Mouse (Mus musculus) right cerebral cortex, adult 2 months (tissue): ENCODE data around the gene Mrtfa.
A peak's percentile ranks its signal among the peaks of the same experiment; 100 is the strongest.

Experiments
- DNase-seq, 2 experiments: peaks; one replicate each; pipeline ENCODE4 v3.0.0; 2021 to 2022; ENCODE audit warnings: low spot score in 2 of 2

The Mrtfa gene

GRCm38 (mm10) chr15:81102274-81102879, 88.2 kb downstream of the Mrtfa start:
- peak in 1 of 2 experiments; percentile 24 for DNase-seq

DNA sequence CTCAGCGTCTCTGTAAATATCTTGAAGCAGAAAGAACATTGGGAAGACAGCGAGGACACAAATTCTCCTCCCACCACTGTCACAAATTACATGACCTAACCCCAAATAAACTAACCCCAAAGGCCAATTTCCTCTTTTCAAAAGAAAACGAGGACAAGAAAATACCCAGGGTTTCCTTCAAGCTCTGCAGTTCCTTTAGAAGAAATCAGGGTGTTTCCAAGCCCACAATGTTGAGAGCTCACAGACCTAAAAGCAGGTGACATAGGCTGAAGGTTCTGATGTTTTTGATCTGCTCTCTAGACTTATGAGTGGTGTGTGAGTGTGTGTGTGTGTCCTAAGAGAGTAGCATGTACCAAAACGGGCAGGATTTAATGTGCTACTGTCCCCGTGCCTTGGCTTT, 89.2 kb downstream of the Mrtfa start:
- DNase-seq = no peak

DNA sequence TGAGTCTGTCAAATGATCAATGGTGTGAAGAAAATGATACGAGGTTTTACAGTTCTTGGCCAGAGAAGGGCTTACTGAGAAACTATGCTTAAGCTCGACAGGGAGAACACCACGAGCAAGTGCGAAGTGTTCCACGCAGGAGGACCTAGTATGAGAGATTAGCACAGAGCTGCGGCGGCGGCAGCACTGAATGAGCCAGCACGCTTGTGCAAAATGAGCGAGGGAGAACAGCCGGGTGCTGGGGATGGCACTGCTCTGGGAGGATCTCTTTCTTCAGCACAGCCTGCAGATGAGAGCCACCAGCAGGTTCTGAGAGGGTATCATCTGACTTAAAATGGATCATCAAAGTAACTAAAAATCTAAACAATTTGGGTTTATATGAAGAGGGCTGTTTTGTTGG, 91.3 kb downstream of the Mrtfa start:
- DNase-seq = no peak

- DNase-seq = no peak
These were observed 91.9 kb downstream of the Mrtfa start for GRCm38 (mm10) chr15:81098689-81099088.

- no peak for DNase-seq
These were observed 92.7 kb downstream of the Mrtfa start for GRCm38 (mm10) chr15:81097896-81098295.

DNA sequence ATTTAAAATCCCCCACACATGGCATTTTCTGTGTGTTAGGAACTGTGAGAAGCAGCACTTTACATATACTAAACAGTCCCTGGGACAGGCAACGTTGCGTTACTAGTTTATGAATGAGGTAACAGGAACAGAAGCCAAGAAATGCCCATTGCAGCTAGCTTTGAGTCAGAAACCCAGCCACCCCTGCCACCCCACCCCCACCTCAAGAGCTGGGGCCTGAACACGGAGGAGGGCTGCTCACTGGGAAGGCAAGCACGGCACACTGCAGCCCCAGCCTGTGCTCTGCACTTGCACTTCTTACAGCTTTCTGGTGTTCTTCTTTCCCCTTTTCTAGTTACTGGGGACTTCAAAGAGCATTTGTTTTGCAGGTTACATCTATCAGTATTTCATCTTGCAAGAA, 93.1 kb downstream of the Mrtfa start:
- DNase-seq = no peak

DNA sequence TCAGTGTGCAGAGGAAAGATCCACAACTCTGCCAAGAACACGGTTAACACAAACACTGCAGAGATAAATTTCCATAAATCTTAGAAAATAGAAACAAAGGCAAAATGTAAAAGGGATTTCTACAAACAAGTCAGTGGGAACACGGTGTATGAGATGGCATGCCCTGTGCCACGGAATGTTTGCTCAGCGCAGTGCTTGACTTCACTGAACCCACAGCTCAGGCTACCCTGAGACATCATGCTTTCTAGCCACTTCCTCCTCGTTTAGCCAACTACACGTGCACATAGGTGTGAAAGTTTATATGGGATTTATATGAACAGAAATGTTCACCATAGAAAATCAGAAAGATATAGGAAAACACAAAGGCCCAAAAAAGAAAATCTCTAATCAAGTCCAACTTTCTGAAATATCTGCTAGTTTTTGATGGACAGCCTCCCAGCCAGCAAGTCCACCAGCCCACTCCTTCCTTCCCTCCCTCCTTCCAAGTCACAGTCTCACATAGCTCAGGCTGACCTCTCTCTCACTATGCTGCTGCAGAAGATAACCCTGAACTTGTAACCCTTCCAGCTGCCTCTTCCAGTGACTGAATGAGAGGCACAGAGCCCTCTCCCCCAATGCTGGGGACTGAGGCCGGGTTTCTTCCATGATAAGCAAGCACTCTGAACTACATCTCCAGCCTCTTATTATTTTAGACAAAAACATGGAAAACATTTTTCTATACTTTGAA, 94.1 kb downstream of the Mrtfa start:
- DNase-seq = no peak

DNA sequence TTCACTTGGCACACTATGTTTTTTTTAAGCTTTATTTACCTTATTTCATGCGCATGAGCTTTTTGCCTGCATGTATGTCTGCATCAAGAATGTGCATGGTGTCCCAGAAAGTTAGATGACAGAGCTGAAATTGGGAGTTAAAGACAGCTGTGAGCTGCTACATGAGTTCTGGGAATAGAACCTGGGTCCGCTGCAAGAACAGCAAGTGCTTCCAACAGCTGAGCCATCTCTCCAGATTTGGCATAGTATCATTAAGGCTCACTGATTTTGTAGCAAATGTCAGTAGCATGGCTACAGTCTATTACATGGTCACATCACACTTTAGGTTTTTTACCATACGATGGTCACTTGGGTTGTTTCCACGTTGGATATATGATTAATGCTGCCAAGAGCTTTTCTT, 97.5 kb downstream of the Mrtfa start:
- no peak for DNase-seq

- no peak for DNase-seq
These were observed 98.8 kb downstream of the Mrtfa start for GRCm38 (mm10) chr15:81091718-81092117.

GRCm38 (mm10) chr15:81087529-81087928, 103.0 kb downstream of the Mrtfa start:
- DNase-seq = no peak

DNA sequence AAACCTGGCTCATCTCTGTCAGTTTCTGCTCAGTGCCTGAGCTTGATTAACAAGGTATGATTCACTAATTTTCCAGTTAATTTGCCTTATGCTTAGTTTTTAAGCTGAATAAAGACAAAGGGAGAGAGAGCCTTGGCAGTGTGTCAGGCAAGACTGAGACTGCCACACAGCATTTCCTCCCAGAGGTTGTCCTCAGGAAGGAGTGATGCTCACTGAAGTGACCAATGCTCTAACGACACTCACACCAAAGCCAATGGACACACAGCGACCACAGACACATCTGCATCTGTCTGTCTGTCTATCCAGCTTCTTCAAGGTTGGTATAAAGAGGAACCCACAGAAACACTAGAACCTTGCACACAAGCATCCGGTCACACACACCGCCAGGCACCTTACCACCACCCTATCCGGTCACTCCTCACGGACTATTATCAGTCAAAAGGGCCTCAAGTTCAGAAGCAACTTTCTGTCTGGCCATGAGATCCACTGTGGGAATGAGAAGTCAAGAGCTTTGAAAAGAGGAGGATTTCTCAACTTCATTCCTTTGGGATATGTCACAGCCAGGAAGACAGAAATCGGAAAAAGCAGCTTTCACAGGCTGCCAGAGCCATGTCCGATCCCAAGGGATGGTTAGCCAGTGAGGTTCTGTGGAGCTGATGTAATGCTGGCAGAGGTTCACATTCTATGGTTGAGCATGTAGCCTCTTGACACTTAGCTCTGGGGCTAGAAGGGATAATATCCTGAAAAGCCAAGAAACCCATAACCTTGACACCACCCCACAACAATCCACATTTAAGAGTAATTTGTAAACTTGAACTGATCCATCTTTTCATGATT, 103.7 kb downstream of the Mrtfa start:
- no peak for DNase-seq

- DNase-seq = no peak
These were observed 106.7 kb downstream of the Mrtfa start for GRCm38 (mm10) chr15:81083826-81084225.

GRCm38 (mm10) chr15:81083281-81083680, 107.3 kb downstream of the Mrtfa start:
- DNase-seq = no peak

DNA sequence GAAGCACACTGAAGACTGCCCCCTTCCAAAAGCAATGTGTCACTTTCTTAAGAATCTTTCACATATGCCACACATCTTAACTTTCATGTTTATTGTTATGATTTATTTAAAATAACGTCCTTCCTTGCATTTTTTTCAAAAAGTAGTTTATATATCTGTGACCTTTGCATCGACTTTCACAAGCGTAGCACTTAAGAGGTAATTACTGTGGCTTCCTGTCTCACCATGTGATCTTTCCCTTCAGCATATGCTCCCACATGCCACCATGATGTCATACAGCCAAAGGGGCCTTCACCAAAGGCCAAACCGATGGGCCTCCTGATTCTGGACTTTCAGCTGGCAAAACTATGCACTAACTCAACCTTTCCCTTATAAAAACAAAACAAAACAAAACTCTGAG, 109.3 kb downstream of the Mrtfa start:
- DNase-seq = no peak

DNA sequence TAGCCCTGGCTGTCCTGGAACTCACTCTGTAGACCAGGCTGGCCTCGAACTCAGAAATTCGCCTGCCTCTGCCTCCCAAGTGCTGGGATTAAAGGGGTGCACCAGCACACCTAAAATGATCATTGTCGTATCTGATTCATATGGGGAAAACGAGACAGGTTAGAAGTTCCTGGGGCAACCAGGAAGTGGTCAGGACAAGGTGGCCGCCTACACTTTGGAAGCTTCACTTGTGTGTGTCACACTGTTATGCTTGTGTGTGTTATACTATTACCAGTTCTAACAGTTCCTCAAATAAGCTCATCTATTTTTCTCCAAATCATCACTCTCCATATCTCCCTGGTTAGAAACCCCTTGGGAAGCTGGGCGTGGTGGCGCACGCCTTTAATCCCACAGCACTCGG, 110.2 kb downstream of the Mrtfa start:
- DNase-seq = no peak

- no peak for DNase-seq
These were observed 111.3 kb downstream of the Mrtfa start for GRCm38 (mm10) chr15:81079255-81079654.

DNA sequence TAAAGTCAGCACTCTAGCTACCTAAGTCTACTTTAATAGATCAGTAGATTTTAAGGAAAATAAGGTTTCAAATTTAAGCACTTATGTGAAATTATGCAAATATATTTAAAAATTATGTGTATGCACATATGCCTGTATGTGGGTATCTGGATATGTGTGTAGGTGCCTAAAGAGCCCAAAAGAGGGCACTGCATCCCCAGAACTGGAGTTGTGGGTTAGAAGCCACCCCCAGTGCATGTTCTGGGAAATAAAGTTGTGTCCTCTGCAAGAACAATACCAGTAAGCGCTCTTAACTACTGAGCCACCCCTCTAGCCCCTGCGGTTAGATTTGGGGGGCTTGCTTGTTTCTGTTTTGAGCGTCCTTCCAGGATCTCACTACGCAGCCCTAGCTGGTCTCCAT, 113.0 kb downstream of the Mrtfa start:
- no peak for DNase-seq

DNA sequence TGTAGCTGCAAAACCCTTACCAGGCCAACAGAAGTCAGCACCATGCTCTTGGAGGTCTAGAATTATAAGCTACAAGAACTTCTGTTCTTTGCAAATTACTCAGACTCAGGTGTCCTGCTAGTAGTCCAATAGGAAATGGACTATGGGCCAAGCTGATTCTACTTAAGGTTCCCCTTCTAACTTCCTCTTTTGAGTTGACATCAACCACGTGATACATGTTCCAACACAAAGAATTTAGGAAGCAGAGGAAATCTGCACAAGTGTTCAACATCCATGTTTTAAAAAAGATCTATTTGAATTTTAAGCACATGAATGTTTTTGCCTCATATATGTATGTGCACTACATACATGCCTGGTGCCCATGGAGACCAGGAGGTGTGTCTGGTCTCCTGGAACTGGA, 116.0 kb downstream of the Mrtfa start:
- DNase-seq = no peak

GRCm38 (mm10) chr15:81073751-81074150, 116.8 kb downstream of the Mrtfa start:
- no peak for DNase-seq

GRCm38 (mm10) chr15:81072748-81073147, 117.8 kb downstream of the Mrtfa start:
- no peak for DNase-seq

GRCm38 (mm10) chr15:81070470-81070869, 120.1 kb downstream of the Mrtfa start:
- no peak for DNase-seq

DNA sequence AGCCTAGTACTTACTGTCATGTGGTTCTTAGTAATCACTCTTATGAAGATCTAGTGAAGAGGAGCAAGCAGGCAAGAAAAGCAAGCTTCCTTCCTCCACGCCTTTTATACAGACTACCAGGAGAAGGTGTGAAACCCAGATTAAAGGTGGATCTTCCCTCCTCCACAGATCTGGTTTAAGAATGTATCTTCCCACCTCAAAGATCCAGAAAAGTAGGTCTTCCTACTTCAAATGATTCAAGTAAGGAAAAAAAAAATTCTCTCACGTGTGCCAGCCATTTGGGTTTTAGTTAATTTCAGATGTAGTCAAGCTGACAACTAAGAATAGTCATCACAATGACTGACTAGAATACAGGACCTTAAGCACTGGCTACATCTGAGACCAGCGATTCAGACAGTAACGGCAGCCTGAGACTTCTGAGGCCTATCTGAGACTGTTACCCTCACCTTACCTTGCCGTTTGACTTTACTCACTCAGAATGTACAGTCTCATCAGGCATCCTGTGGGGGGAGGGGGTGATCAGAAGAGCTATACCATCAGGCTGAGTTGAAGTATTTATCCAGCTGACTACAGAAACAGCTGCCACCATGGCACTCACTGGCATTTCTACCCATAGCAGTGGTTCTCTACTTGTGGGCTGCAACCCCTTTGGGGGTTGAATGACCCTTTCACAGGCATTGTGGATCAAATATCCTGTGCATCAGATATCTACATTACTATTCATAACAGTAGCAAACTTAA, 121.7 kb downstream of the Mrtfa start:
- no peak for DNase-seq
